Mouse (Mus musculus): Measurements from ENCODE around the gene Parp4. TPM values are rescaled to one million over a fixed set of nuclear protein-coding genes. Genes with fewer than 3 reads are reported as not detected.

The Parp4 gene
- polyA plus RNA-seq, 1 experiment from 2014 or later, result 29.4 TPM

- Histone ChIP-seq H3K79me2 (ENCODE audit: inconsistent target) (no peaks in the 10 kb centered on the region), H3K27ac (no peak overlapping the region), H3K4me3 (ENCODE audit: inconsistent target) (no peak overlapping the region), H3K36me3 (ENCODE audit: inconsistent target) (peaks cover 61% of the 10 kb centered on the region)
These were observed 74.0 kb downstream of the Parp4 start for GRCm38 (mm10) chr14:56649448-56649847.

GRCm38 (mm10) chr14:56665651-56666050 lies 90.2 kb downstream of the Parp4 start:
- no peak overlapping the region for H3K4me3 ChIP-seq (ENCODE audit: inconsistent target)
- H3K36me3 ChIP-seq (ENCODE audit: inconsistent target), result no peaks in the 10 kb centered on the region
- WGBS (ENCODE audit: missing documents), result 86% methylated on average over 5 of the region's 5 CpGs
- H3K27ac ChIP-seq, result no peak overlapping the region
- peaks cover 22% of the 10 kb centered on the region for H3K79me2 ChIP-seq (ENCODE audit: inconsistent target)

DNA sequence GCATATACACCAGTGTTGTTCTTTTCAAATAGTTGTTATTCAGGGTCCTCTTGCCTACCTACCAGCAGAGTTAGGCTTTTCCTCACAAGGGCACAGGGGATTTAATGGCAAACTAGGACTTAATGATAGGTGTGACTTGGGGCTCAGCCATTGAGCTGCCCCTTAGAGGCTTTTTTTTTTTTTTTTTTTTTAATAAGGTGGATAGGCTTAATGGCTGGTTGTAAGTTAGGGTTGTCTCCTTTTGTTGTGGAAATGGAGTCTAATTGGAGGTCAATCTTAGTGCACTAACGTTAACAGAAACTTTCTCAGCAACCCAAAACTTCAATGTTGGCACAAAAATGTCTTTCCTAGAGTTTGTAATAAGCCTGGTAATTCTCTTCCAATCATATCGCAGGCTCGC lies 91.5 kb downstream of the Parp4 start:
- H3K4me3 ChIP-seq (ENCODE audit: inconsistent target), result no peak overlapping the region
- H3K79me2 ChIP-seq (ENCODE audit: inconsistent target), result peaks cover 35% of the 10 kb centered on the region
- H3K27ac ChIP-seq, result no peak overlapping the region
- WGBS (ENCODE audit: missing documents), result 97% methylated on average over 3 of the region's 3 CpGs
- no peaks in the 10 kb centered on the region for H3K36me3 ChIP-seq (ENCODE audit: inconsistent target)

- Histone ChIP-seq H3K79me2 (ENCODE audit: inconsistent target) (peaks cover 40% of the 10 kb centered on the region), H3K4me3 (ENCODE audit: inconsistent target) (peak within 1 kb of the TSS; percentile 73), H3K36me3 (ENCODE audit: inconsistent target) (peaks cover 10% of the 10 kb centered on the region; the same call in 1 of the 2 replicates), H3K27ac (peak within 1 kb of the TSS; percentile 64)
- under 1% methylated on average over 70 of the region's 70 CpGs for WGBS (ENCODE audit: missing documents)
These were observed 92.8 kb downstream of the Parp4 start, which contains the start of gene Mphosph8 for GRCm38 (mm10) chr14:56667969-56668802. Gene Mphosph8, plus strand, starts transcription at chr14:56668248.

DNA sequence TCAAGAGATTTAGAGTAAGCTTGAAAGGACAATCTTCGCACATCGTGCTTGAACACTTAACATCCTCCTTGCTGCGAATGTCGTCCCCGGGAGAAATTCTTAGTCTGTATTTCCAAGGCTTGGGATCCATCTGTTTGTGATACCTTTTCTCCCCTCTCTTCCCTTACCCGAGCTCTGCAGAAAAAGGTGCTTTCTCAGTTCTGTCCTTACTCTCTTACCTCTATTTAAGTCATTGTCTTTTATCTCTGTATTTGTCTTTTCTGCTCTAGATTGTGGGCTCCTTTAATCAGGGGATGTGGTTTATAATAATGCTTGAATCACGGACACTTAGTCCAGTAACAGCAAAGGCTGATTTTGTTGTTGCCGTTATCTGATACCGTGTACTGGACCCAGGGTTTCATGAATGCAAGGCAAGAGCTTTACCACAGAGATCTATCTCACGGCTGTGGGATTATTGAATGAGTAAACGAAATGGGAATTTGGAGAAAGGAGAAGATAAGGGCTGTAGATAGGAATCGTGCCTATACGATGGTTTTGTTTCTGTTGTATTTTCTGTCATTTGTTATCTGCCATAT lies 93.7 kb downstream of the Parp4 start:
- peaks cover 40% of the 10 kb centered on the region for H3K79me2 ChIP-seq (ENCODE audit: inconsistent target)
- WGBS (ENCODE audit: missing documents), result 9% methylated on average over 13 of the region's 13 CpGs
- H3K27ac ChIP-seq, result 0 out of 2 replicates have a peak overlapping the region, but pooled peaks have one; percentile 64
- peak overlapping the region; percentile 73 for H3K4me3 ChIP-seq (ENCODE audit: inconsistent target)
- H3K36me3 ChIP-seq (ENCODE audit: inconsistent target), result peaks cover 19% of the 10 kb centered on the region

GRCm38 (mm10) chr14:56685426-56685825 lies 110.0 kb downstream of the Parp4 start:
- H3K79me2 ChIP-seq (ENCODE audit: inconsistent target), result no peaks in the 10 kb centered on the region
- H3K27ac ChIP-seq, result no peak overlapping the region
- no peak overlapping the region for H3K4me3 ChIP-seq (ENCODE audit: inconsistent target)
- WGBS (ENCODE audit: missing documents), result 78% methylated on average over 1 of the region's 1 CpGs
- H3K36me3 ChIP-seq (ENCODE audit: inconsistent target), result peaks cover 6% of the 10 kb centered on the region; the same call in 1 of the 2 replicates

GRCm38 (mm10) chr14:56689116-56689515 lies 113.7 kb downstream of the Parp4 start:
- 30% methylated on average over 1 of the region's 1 CpGs for WGBS (ENCODE audit: missing documents)
- Histone ChIP-seq H3K36me3 (ENCODE audit: inconsistent target) (peaks cover 20% of the 10 kb centered on the region; the same call in 1 of the 2 replicates), H3K27ac (peak overlapping the region; percentile 84)

DNA sequence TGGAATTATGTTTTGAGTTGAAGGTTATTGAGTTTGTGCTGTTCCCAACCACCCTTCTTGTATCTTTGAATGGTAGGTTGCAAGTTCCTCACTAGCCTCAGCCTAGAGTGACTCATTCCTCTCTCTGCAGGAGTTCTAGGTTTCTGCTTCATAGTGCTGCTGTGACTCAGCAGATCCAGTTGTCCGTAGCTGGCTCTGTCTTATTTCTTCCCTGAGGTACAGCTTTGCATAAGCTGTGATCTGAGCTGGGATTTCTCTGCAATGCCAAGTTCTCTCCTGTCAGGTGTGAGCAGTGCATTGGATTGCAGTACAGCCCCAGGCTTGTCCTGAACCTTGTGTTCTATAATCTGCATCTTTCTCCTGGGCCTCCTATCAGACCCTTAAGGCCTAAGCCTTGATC lies 114.3 kb downstream of the Parp4 start:
- no peak overlapping the region for H3K4me3 ChIP-seq (ENCODE audit: inconsistent target)
- H3K79me2 ChIP-seq (ENCODE audit: inconsistent target), result no peaks in the 10 kb centered on the region
- H3K27ac ChIP-seq, result peak overlapping the region; percentile 84
- 7% methylated on average over 1 of the region's 1 CpGs for WGBS (ENCODE audit: missing documents)
- peaks cover 25% of the 10 kb centered on the region; the same call in 1 of the 2 replicates for H3K36me3 ChIP-seq (ENCODE audit: inconsistent target)

More at GRCm38 (mm10) chr14:56689116-56689515, 113.7 kb downstream of the Parp4 start:
- H3K4me3 ChIP-seq (ENCODE audit: inconsistent target), result no peak overlapping the region
- H3K79me2 ChIP-seq (ENCODE audit: inconsistent target), result no peaks in the 10 kb centered on the region

DNA sequence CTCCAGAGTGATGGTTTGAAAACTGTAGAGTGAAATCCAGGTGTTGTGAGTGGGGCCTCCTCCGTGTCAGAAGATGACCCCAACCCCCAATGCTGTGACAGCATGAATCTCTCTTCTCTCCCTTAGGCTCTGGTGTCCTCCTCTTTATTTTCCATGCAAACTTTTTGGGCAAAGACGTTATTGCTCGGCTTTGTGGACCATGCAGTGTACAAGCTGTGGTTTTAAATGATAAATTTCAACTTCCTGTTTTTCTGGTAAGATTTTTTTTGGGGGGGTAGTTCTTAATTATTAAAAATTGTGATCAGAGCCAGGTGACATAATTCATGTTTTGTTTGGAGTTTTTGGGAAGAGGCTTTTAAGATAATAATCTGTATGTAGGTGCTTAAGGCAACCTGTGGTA lies 120.1 kb downstream of the Parp4 start:
- no peaks in the 10 kb centered on the region for H3K79me2 ChIP-seq (ENCODE audit: inconsistent target)
- 44% methylated on average over 3 of the region's 3 CpGs for WGBS (ENCODE audit: missing documents)
- H3K36me3 ChIP-seq (ENCODE audit: inconsistent target), result peaks cover 62% of the 10 kb centered on the region
- no peak overlapping the region for H3K27ac ChIP-seq
- H3K4me3 ChIP-seq (ENCODE audit: inconsistent target), result no peak overlapping the region

GRCm38 (mm10) chr14:56697836-56698235 lies 122.4 kb downstream of the Parp4 start:
- H3K79me2 ChIP-seq (ENCODE audit: inconsistent target), result no peaks in the 10 kb centered on the region
- 93% methylated on average over 5 of the region's 5 CpGs for WGBS (ENCODE audit: missing documents)
- no peak overlapping the region for H3K4me3 ChIP-seq (ENCODE audit: inconsistent target)
- no peak overlapping the region for H3K27ac ChIP-seq
- peaks cover 61% of the 10 kb centered on the region for H3K36me3 ChIP-seq (ENCODE audit: inconsistent target)

DNA sequence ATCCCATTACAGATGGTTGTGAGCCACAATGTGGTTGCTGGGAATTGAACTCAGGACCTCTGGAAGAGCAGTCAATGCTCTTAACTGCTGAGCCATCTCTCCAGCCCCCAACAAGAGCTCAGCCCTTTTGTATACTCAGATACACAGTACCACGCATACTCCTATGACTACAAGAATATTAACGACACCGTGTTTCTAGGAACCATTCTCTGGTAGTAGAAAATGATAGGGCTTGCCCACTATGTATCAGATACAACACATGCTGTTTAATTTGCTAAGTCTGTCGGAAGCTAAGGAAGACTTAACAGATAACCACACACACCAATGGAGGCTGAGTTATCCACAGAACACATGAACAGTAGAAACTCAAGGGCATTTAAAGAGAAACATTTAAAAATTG lies 127.2 kb downstream of the Parp4 start:
- no peak overlapping the region for H3K27ac ChIP-seq
- WGBS (ENCODE audit: missing documents), result 89% methylated on average over 4 of the region's 4 CpGs
- peaks cover 27% of the 10 kb centered on the region for H3K36me3 ChIP-seq (ENCODE audit: inconsistent target)
- H3K79me2 ChIP-seq (ENCODE audit: inconsistent target), result no peaks in the 10 kb centered on the region
- H3K4me3 ChIP-seq (ENCODE audit: inconsistent target), result no peak overlapping the region

- no peaks in the 10 kb centered on the region for H3K79me2 ChIP-seq (ENCODE audit: inconsistent target)
- H3K36me3 ChIP-seq (ENCODE audit: inconsistent target), result 0 out of 2 replicates have a peak, but pooled peaks cover 2% of the 10 kb centered on the region
- no peak overlapping the region for H3K4me3 ChIP-seq (ENCODE audit: inconsistent target)
- no peak overlapping the region for H3K27ac ChIP-seq
- WGBS (ENCODE audit: missing documents), result 75% methylated on average over 4 of the region's 4 CpGs
These were observed 130.3 kb downstream of the Parp4 start for GRCm38 (mm10) chr14:56705687-56706086.
